In genomic region chr7:19268993-19269681, GRCm38 (mm10) we compare ENCODE assay signal across 8 mouse cellular contexts. TPM values are rescaled to one million over a fixed set of nuclear protein-coding genes. Genes with fewer than 3 reads are reported as not detected.
DNase-seq lines count a peak whose midpoint lies in the region; ATAC-seq lines count a peak whose summit lies in the region.

No protein-coding gene starts in this region.

- DNase-seq in ovary, postnatal 36 days (ENCODE audit: low spot score): peak; percentile 9
- no peak for DNase-seq in ovary, postnatal 10 days (ENCODE audit: low spot score)
- DNase-seq in kidney, postnatal 10 days: peak; percentile 61
- DNase-seq in midbrain, embryonic 10.5 days (ENCODE audit: low spot score): no peak
- DNase-seq in adrenal gland, postnatal 4 days (ENCODE audit: low spot score in 2 of 2): no peak
- no peak for DNase-seq in layer of hippocampus, postnatal 36 days
- DNase-seq in cerebellum, adult 8-10 months: no peak

- WGBS in forebrain, embryonic 12.5 days: 57% methylated on average over 10 of the region's 10 CpGs
- WGBS in midbrain, embryonic 10.5 days: 53% methylated on average over 10 of the region's 10 CpGs

- H3K9me3 ChIP-seq in forebrain, embryonic 12.5 days: no peaks in the 10 kb centered on the region
- no peaks in the 10 kb centered on the region for H3K9me3 ChIP-seq in midbrain, embryonic 10.5 days (replicated peaks)

- peaks cover 28% of the 10 kb centered on the region for H3K4me1 ChIP-seq in forebrain, embryonic 12.5 days
- peaks cover 42% of the 10 kb centered on the region for H3K4me1 ChIP-seq in midbrain, embryonic 10.5 days

- no peak for ATAC-seq in forebrain, embryonic 12.5 days (ENCODE audit: low FRiP score)

- H3K9ac ChIP-seq in forebrain, embryonic 12.5 days: peak overlapping the region; percentile 54

- H3K27me3 ChIP-seq in forebrain, embryonic 12.5 days: 0 out of 2 replicates have a peak, but pooled peaks cover under 1% of the 10 kb centered on the region
- H3K27me3 ChIP-seq in midbrain, embryonic 10.5 days (ENCODE audit: low read depth, poor library complexity, severe bottlenecking): no peaks in the 10 kb centered on the region

- peak overlapping the region; percentile 99 for H3K4me3 ChIP-seq in forebrain, embryonic 12.5 days (replicated peaks)
- H3K4me3 ChIP-seq in midbrain, embryonic 10.5 days: peak overlapping the region; percentile 99

- peak overlapping the region; percentile 6 for H3K27ac ChIP-seq in forebrain, embryonic 12.5 days
- H3K27ac ChIP-seq in midbrain, embryonic 10.5 days (replicated peaks): peak overlapping the region; percentile 93

- H3K36me3 ChIP-seq in forebrain, embryonic 12.5 days (replicated peaks): peaks cover 10% of the 10 kb centered on the region
- peaks cover 29% of the 10 kb centered on the region for H3K36me3 ChIP-seq in midbrain, embryonic 10.5 days

- H3K4me2 ChIP-seq in forebrain, embryonic 12.5 days: peak overlapping the region; percentile 95

RNA-seq across cellular contexts. Expression of gene Vasp, which starts 2.5 kb away (rescaled TPM):
- polyA plus RNA-seq in forebrain, embryonic 12.5 days (2016; fragmentation: Nextera tagmentation; extraction: Ambion mirVana): 42.4 and 43.0 TPM in 2 replicates
- 49.3 and 52.7 TPM in 2 replicates for polyA plus RNA-seq in midbrain, embryonic 10.5 days (2016; fragmentation: Nextera tagmentation; extraction: Ambion mirVana)
- 10 to 100 TPM; 83.7 to 89.3 TPM for total RNA-seq in adrenal gland, postnatal 4 days (2021)
- 10 to 100 TPM; 15.2 to 21.2 TPM for total RNA-seq in layer of hippocampus, postnatal 36 days (2021)

RNA-seq across cellular contexts. Expression of gene Ppm1n, which starts 10.7 kb away (rescaled TPM):
- 0.19 TPM in 1 of 2 replicates, not detected in the other for polyA plus RNA-seq in forebrain, embryonic 12.5 days (2016; fragmentation: Nextera tagmentation; extraction: Ambion mirVana)
- 0.36 and 0.39 TPM in 2 replicates for polyA plus RNA-seq in midbrain, embryonic 10.5 days (2016; fragmentation: Nextera tagmentation; extraction: Ambion mirVana)
- total RNA-seq in adrenal gland, postnatal 4 days (2021): under 1 TPM in 1 of 2 experiments, not detected in 1; 0.39 TPM
- total RNA-seq in layer of hippocampus, postnatal 36 days (2021): under 1 TPM; 0.20 to 0.33 TPM

RNA-seq across cellular contexts. Expression of gene Rtn2, which starts 13.3 kb away (rescaled TPM):
- polyA plus RNA-seq in forebrain, embryonic 12.5 days (2016; fragmentation: Nextera tagmentation; extraction: Ambion mirVana): 70.3 and 74.1 TPM in 2 replicates
- polyA plus RNA-seq in midbrain, embryonic 10.5 days (2016; fragmentation: Nextera tagmentation; extraction: Ambion mirVana): 41.9 and 48.6 TPM in 2 replicates
- 10 to 100 TPM; 19.3 to 28.8 TPM for total RNA-seq in adrenal gland, postnatal 4 days (2021)
- 10 to 100 TPM; 89.7 to 91.3 TPM for total RNA-seq in layer of hippocampus, postnatal 36 days (2021)

RNA-seq across cellular contexts. Expression of gene Fosb, which starts 40.7 kb away (rescaled TPM):
- 0.24 TPM in 1 of 2 replicates, not detected in the other for polyA plus RNA-seq in forebrain, embryonic 12.5 days (2016; fragmentation: Nextera tagmentation; extraction: Ambion mirVana)
- 0.02 TPM in 1 of 2 replicates, not detected in the other for polyA plus RNA-seq in midbrain, embryonic 10.5 days (2016; fragmentation: Nextera tagmentation; extraction: Ambion mirVana)
- under 1 TPM; 0.85 to 0.98 TPM for total RNA-seq in adrenal gland, postnatal 4 days (2021)
- 10 to 100 TPM; 12.6 to 18.8 TPM for total RNA-seq in layer of hippocampus, postnatal 36 days (2021)

RNA-seq across cellular contexts. Expression of gene Opa3, which starts 41.0 kb away (rescaled TPM):
- polyA plus RNA-seq in forebrain, embryonic 12.5 days (2016; fragmentation: Nextera tagmentation; extraction: Ambion mirVana): 45.5 and 48.3 TPM in 2 replicates
- 51.0 and 51.9 TPM in 2 replicates for polyA plus RNA-seq in midbrain, embryonic 10.5 days (2016; fragmentation: Nextera tagmentation; extraction: Ambion mirVana)
- 10 to 100 TPM; 23.6 to 24.1 TPM for total RNA-seq in adrenal gland, postnatal 4 days (2021)
- total RNA-seq in layer of hippocampus, postnatal 36 days (2021): 10 to 100 TPM; 40.5 to 40.8 TPM

Comparison
In these comparisons a context has a peak if more than half of its experiments do, and no peak if none do; other contexts are left out.
1. DNase-seq: peak in ovary, postnatal 36 days (single experiment) and kidney, postnatal 10 days (single experiment); none in ovary, postnatal 10 days (single experiment), midbrain, embryonic 10.5 days (single experiment), adrenal gland, postnatal 4 days (0 of 2), layer of hippocampus, postnatal 36 days (0 of 2) and cerebellum, adult 8-10 months (single experiment).